Mouse (Mus musculus) liver, embryonic 15.5 days (tissue): ENCODE data around the gene Usp25. TPM values are rescaled to one million over a fixed set of nuclear protein-coding genes. Genes with fewer than 3 reads are reported as not detected.

Source experiments
- ATAC-seq: fragments of 200-750 bp; cut with Nextera tagmentation; 2 replicates; pipeline ENCODE4 v1.8.0; 2017; ENCODE audit warnings: moderate number of reproducible peaks, mild to moderate bottlenecking, moderate library complexity; ENCODE audit not compliant: insufficient read depth
- H3K27ac ChIP-seq: fragments of 300-500 bp; sonication (generic); replicated peaks from 2 replicates; pipeline ENCODE4 v1.5.1; 2015; ENCODE audit warnings: mild to moderate bottlenecking, inconsistent platforms
- H3K27me3 ChIP-seq: fragments of 300-500 bp; sonication (generic); 2 replicates; pipeline ENCODE4 v1.6.1; 2015; ENCODE audit warnings: mild to moderate bottlenecking, inconsistent platforms
- H3K36me3 ChIP-seq: fragments of 300-500 bp; sonication (generic); replicated peaks from 2 replicates; pipeline ENCODE4 v1.6.1; 2015; ENCODE audit warnings: moderate library complexity, mild to moderate bottlenecking, inconsistent platforms
- H3K4me1 ChIP-seq: fragments of 300-500 bp; sonication (generic); replicated peaks from 2 replicates; pipeline ENCODE4 v1.6.1; 2015; ENCODE audit warnings: inconsistent platforms
- H3K4me2 ChIP-seq: fragments of 300-500 bp; sonication (generic); 2 replicates; pipeline ENCODE4 v1.6.1; 2015; ENCODE audit warnings: moderate library complexity, mild to moderate bottlenecking, inconsistent platforms
- H3K4me3 ChIP-seq: fragments of 300-500 bp; sonication (generic); replicated peaks from 2 replicates; pipeline ENCODE4 v1.5.1; 2015; ENCODE audit warnings: mild to moderate bottlenecking, inconsistent platforms
- H3K9ac ChIP-seq: fragments of 300-500 bp; sonication (generic); 2 replicates; pipeline ENCODE4 v1.6.1; 2015; ENCODE audit warnings: moderate library complexity, mild to moderate bottlenecking, inconsistent platforms
- H3K9me3 ChIP-seq: fragments of 300-500 bp; sonication (generic); replicated peaks from 2 replicates; pipeline ENCODE4 v1.6.1; 2016; ENCODE audit warnings: inconsistent platforms
- WGBS: fragments of 180-500 bp; shearing (Covaris S2); methylation state at CpG from one replicate; pipeline ENCODE4 v1.1.7; 2015; ENCODE audit warnings: mixed read lengths; ENCODE audit not compliant: insufficient replicate concordance; 5-methylcytosine and 5-hydroxymethylcytosine counted together
- polyA plus RNA-seq: library from polyadenylated mRNA; unstranded; fragments of >200 nt; fragmentation: Nextera tagmentation; extraction: Ambion mirVana; gene quantifications from 2 replicates; pipeline ENCODE4 v1.2.1, GENCODE M21; 2015

Usp25 gene
- polyA plus RNA-seq, 1 experiment from 2014 or later: 41.4 TPM

GRCm38 (mm10) chr16:77146801-77147200, 133.3 kb downstream of the Usp25 start:
- H3K4me1 ChIP-seq: no peaks in the 10 kb centered on the region
- no peak for ATAC-seq
- whole genome bisulfite sequencing: 63% methylated on average over 5 of the region's 5 CpGs
- no peak overlapping the region for H3K4me2 ChIP-seq
- H3K9me3 ChIP-seq: no peaks in the 10 kb centered on the region
- H3K27ac ChIP-seq: no peak overlapping the region
- no peaks in the 10 kb centered on the region for H3K27me3 ChIP-seq
- H3K36me3 ChIP-seq: no peaks in the 10 kb centered on the region
- no peak overlapping the region for H3K4me3 ChIP-seq
- H3K9ac ChIP-seq: no peak overlapping the region

GRCm38 (mm10) chr16:77150338-77150737, 136.8 kb downstream of the Usp25 start:
- WGBS: 47% methylated on average over 8 of the region's 8 CpGs
- no peak for ATAC-seq

GRCm38 (mm10) chr16:77150884-77151283, 137.4 kb downstream of the Usp25 start:
- no peaks in the 10 kb centered on the region for H3K9me3 ChIP-seq
- H3K4me2 ChIP-seq: no peak overlapping the region
- 76% methylated on average over 4 of the region's 4 CpGs for WGBS
- no peak overlapping the region for H3K4me3 ChIP-seq
- H3K27ac ChIP-seq: no peak overlapping the region
- H3K4me1 ChIP-seq: no peaks in the 10 kb centered on the region
- H3K27me3 ChIP-seq: no peaks in the 10 kb centered on the region
- no peak for ATAC-seq
- H3K9ac ChIP-seq: no peak overlapping the region
- no peaks in the 10 kb centered on the region for H3K36me3 ChIP-seq

More at GRCm38 (mm10) chr16:77150338-77150737, 136.8 kb downstream of the Usp25 start:
- Histone ChIP-seq H3K27me3 (no peaks in the 10 kb centered on the region), H3K4me3 (no peak overlapping the region), H3K4me2 (no peak overlapping the region), H3K9me3 (no peaks in the 10 kb centered on the region), H3K4me1 (no peaks in the 10 kb centered on the region), H3K9ac (no peak overlapping the region), H3K36me3 (no peaks in the 10 kb centered on the region), H3K27ac (no peak overlapping the region)

- Histone ChIP-seq H3K9ac (no peak overlapping the region), H3K27me3 (no peaks in the 10 kb centered on the region), H3K4me2 (no peak overlapping the region), H3K9me3 (no peaks in the 10 kb centered on the region), H3K4me1 (no peaks in the 10 kb centered on the region), H3K27ac (no peak overlapping the region), H3K36me3 (no peaks in the 10 kb centered on the region), H3K4me3 (no peak overlapping the region)
- WGBS: 58% methylated on average over 1 of the region's 1 CpGs
- ATAC-seq: no peak
Observed at GRCm38 (mm10) chr16:77152288-77152687, 138.8 kb downstream of the Usp25 start.

GRCm38 (mm10) chr16:77153216-77153715, 139.8 kb downstream of the Usp25 start:
- ATAC-seq: no peak
- Histone ChIP-seq H3K9ac (no peak overlapping the region), H3K36me3 (no peaks in the 10 kb centered on the region), H3K9me3 (no peaks in the 10 kb centered on the region), H3K27ac (no peak overlapping the region), H3K4me1 (no peaks in the 10 kb centered on the region), H3K27me3 (no peaks in the 10 kb centered on the region), H3K4me3 (no peak overlapping the region), H3K4me2 (no peak overlapping the region)
- 26% methylated on average over 1 of the region's 1 CpGs for WGBS

- no peak overlapping the region for H3K4me2 ChIP-seq
- no peaks in the 10 kb centered on the region for H3K27me3 ChIP-seq
- H3K9ac ChIP-seq: no peak overlapping the region
- 52% methylated on average over 2 of the region's 2 CpGs for WGBS
- H3K27ac ChIP-seq: no peak overlapping the region
- ATAC-seq: no peak
- no peaks in the 10 kb centered on the region for H3K9me3 ChIP-seq
- H3K4me1 ChIP-seq: no peaks in the 10 kb centered on the region
- no peaks in the 10 kb centered on the region for H3K36me3 ChIP-seq
- H3K4me3 ChIP-seq: no peak overlapping the region
Observed at GRCm38 (mm10) chr16:77153815-77154214, 140.3 kb downstream of the Usp25 start.

- H3K9me3 ChIP-seq: no peaks in the 10 kb centered on the region
- no peaks in the 10 kb centered on the region for H3K27me3 ChIP-seq
- no peak overlapping the region for H3K4me3 ChIP-seq
- ATAC-seq: no peak
- no peak overlapping the region for H3K27ac ChIP-seq
- no peaks in the 10 kb centered on the region for H3K36me3 ChIP-seq
- H3K9ac ChIP-seq: no peak overlapping the region
- WGBS: 89% methylated on average over 1 of the region's 1 CpGs
- H3K4me1 ChIP-seq: no peaks in the 10 kb centered on the region
- no peak overlapping the region for H3K4me2 ChIP-seq
Observed at GRCm38 (mm10) chr16:77154831-77155230, 141.3 kb downstream of the Usp25 start.
